Mouse (Mus musculus): ENCODE results near the gene Pdss1. TPM values are rescaled to one million over a fixed set of nuclear protein-coding genes. Genes with fewer than 3 reads are reported as not detected.
A peak's percentile ranks its signal among the peaks of the same experiment; 100 is the strongest.
"Not testable (repeated sequence)": the region's sequence is repeated elsewhere in the genome, so short reads cannot be mapped to it uniquely, and the experiment has no call there.

The Pdss1 gene
- total RNA-seq (2014; rRNA removed; ENCODE audit: low replicate concordance) (22.4 and 28.9 TPM in 2 replicates), polyA plus RNA-seq (2015; fragmentation: Nextera tagmentation; extraction: Ambion mirVana) (32.7 and 33.0 TPM in 2 replicates)

DNA sequence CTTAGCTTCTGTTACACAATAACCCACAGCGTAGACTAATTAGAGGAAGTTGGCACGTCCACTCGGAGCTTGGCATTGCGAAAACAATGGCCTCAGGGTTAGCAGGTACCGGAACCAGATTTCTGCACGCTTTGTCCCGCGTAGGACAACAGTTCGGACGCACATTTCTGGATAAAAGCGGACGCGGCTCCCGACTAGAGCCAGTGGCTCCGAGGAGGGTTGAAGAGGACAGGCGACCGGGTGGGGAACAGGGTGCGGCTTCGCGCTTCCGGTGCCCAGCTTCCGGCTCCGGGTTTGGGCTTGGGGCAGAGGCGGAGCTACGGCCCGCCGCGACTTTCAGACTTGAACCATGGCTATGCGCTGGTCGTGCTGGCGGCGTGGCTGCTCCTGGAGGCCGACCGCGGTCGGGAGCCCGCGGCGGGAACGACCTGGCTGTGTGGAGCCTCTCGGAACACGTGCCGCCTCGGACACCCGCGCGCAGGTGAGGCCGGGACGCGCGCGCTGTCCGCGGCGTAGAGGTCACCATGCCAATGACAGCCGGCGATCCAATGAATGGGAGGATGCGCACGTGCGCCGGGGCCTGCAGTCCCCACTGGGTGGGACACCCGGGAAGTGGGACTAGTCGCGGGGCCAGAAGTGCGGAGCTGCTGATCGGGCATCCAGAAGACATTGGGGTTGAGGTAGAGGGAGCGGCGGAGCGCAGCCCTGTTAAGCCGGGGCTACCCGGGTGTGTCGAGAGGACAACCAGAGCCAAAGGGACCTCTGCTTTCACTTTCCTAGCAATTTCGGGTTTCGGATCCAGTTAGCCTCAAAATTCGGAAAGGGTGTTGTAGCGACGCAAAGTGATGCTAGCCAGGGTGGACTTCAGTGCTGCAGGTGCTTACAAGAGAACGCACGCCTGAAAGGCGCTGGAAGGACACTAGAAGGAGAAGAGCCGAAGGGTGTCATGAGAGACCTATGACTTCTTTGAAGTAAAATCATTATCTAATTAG, at the start of gene Pdss1:
TSS of gene Pdss1 (plus strand) at position 241 of the 992 bp plus-strand sequence.
- Histone ChIP-seq H3K4me2 (ENCODE audit: low read depth, low read length) (peak within 1 kb of the TSS; percentile 80), H3K4me3 (ENCODE audit: low read depth, low read length) (peak within 1 kb of the TSS; percentile 94), H3K9me3 (replicated peaks; ENCODE audit: control insufficient read depth, low read length) (no peaks in the 10 kb centered on the region), H3K27me3 (ENCODE audit: control insufficient read depth, insufficient read depth, low read length) (no peaks in the 10 kb centered on the region), H3K9ac (replicated peaks; ENCODE audit: low read depth, low read length) (peak within 1 kb of the TSS; percentile 83), H3K27ac (ENCODE audit: low read depth) (peak within 1 kb of the TSS; percentile 86), H3K4me1 (ENCODE audit: control insufficient read depth, insufficient read depth) (peaks cover 15% of the 10 kb centered on the region; the same call in 1 of the 2 replicates), H3K36me3 (replicated peaks; ENCODE audit: control insufficient read depth, insufficient read depth, low read length) (0 out of 2 replicates have a peak, but pooled peaks cover 8% of the 10 kb centered on the region)
- peak; percentile 95 for DNase-seq (ENCODE audit: low spot score)
- peak; percentile 99 for ATAC-seq (ENCODE audit: insufficient read depth, low read depth)
- TF ChIP-seq EP300 (IDR thresholded peaks at IDR 0.05; ENCODE audit: low read depth) (peak; percentile 83), CTCF (IDR thresholded peaks at IDR 0.05; ENCODE audit: low read depth) (no peak)
- WGBS = under 1% methylated on average over 81 of the region's 81 CpGs

DNA sequence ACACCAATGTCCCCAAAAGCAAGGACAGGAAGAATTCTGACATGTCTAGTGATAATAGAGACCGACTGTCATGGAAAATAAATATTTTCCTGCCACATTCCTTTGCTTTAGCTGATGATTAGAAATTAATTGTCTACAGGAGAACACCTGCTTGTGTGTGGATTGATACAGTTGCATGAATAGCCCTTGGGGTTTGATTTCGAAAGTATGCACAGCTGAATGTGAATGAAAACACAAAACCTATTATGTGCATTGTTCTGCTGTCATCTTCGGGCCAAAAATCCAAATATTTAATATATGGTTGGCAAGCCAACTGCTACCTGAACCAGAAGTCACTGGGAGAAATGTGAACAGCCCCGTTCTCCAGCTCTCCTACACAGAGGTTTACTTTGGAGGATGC, 43.4 kb upstream of the Pdss1 start:
- WGBS = 58% methylated on average over 4 of the region's 4 CpGs
- TF ChIP-seq EP300 (IDR thresholded peaks at IDR 0.05; ENCODE audit: low read depth) (no peak), CTCF (IDR thresholded peaks at IDR 0.05; ENCODE audit: low read depth) (no peak)
- no peak for ATAC-seq (ENCODE audit: insufficient read depth, low read depth)

DNA sequence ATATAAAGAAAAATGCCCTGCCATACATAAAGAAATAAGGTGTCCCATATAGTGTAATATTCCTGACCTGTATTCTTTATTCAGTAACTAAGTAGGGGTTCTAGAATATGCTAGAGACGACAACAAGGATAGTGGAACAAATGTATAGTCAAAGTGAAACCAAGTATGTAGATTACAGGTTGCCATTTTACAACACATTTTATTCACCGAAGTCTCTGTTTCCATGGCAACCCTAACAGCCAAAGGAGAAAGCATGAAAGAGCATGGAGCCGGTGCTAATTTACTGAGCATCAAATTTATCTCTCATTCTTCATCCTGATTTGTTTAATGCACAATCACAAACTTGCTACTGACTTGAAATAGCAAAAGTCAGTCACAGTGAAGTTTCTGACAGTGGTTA, 37.8 kb upstream of the Pdss1 start:
- no peak for ATAC-seq (ENCODE audit: insufficient read depth, low read depth)
- H3K27me3 ChIP-seq (ENCODE audit: control insufficient read depth, insufficient read depth, low read length) = no peaks in the 10 kb centered on the region
- H3K36me3 ChIP-seq (replicated peaks; ENCODE audit: control insufficient read depth, insufficient read depth, low read length) = no peaks in the 10 kb centered on the region
- 72% methylated on average over 3 of the region's 3 CpGs for WGBS
- TF ChIP-seq EP300 (IDR thresholded peaks at IDR 0.05; ENCODE audit: low read depth) = no peak
- no peak for TF ChIP-seq CTCF (IDR thresholded peaks at IDR 0.05; ENCODE audit: low read depth)
- DNase-seq (ENCODE audit: low spot score) = no peak
- H3K9me3 ChIP-seq (replicated peaks; ENCODE audit: control insufficient read depth, low read length) = no peaks in the 10 kb centered on the region
- H3K4me3 ChIP-seq (ENCODE audit: low read depth, low read length) = no peak overlapping the region
- H3K4me2 ChIP-seq (ENCODE audit: low read depth, low read length) = no peak overlapping the region
- H3K27ac ChIP-seq (ENCODE audit: low read depth) = no peak overlapping the region
- H3K4me1 ChIP-seq (ENCODE audit: control insufficient read depth, insufficient read depth) = no peaks in the 10 kb centered on the region
- no peak overlapping the region for H3K9ac ChIP-seq (replicated peaks; ENCODE audit: low read depth, low read length)

More for the DNA sequence above, 43.4 kb upstream of the Pdss1 start:
- Histone ChIP-seq H3K27ac (ENCODE audit: low read depth) (no peak overlapping the region), H3K4me3 (ENCODE audit: low read depth, low read length) (no peak overlapping the region), H3K36me3 (replicated peaks; ENCODE audit: control insufficient read depth, insufficient read depth, low read length) (no peaks in the 10 kb centered on the region), H3K4me2 (ENCODE audit: low read depth, low read length) (no peak overlapping the region), H3K9me3 (replicated peaks; ENCODE audit: control insufficient read depth, low read length) (no peaks in the 10 kb centered on the region), H3K9ac (replicated peaks; ENCODE audit: low read depth, low read length) (no peak overlapping the region), H3K27me3 (ENCODE audit: control insufficient read depth, insufficient read depth, low read length) (no peaks in the 10 kb centered on the region), H3K4me1 (ENCODE audit: control insufficient read depth, insufficient read depth) (no peaks in the 10 kb centered on the region)
- DNase-seq (ENCODE audit: low spot score) = no peak

DNA sequence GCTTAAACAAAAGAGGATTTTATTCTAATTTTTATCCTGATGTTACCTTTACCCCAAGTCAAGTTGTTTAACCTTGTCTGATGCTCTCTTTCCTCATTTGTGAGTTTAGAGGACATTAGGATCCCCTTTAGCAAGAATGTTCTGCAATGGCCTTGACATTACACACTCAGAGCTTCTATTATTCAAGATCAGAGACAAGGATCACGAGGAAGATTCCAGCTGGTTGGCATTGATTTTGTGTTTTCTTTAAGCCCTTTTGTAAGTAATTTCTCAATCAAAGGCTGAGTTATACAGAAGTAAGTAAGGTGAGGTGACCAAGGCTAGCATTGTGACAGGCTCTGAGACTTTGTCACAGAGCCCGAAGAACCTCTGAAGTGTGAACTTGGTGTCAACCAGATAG, 33.1 kb upstream of the Pdss1 start:
- ATAC-seq (ENCODE audit: insufficient read depth, low read depth) (no peak), DNase-seq (ENCODE audit: low spot score) (no peak)
- no peak overlapping the region for H3K4me3 ChIP-seq (ENCODE audit: low read depth, low read length)
- WGBS = 72% methylated on average over 2 of the region's 2 CpGs
- H3K4me2 ChIP-seq (ENCODE audit: low read depth, low read length) = no peak overlapping the region
- H3K9me3 ChIP-seq (replicated peaks; ENCODE audit: control insufficient read depth, low read length) = no peaks in the 10 kb centered on the region
- H3K27me3 ChIP-seq (ENCODE audit: control insufficient read depth, insufficient read depth, low read length) = no peaks in the 10 kb centered on the region
- no peaks in the 10 kb centered on the region for H3K4me1 ChIP-seq (ENCODE audit: control insufficient read depth, insufficient read depth)
- no peak overlapping the region for H3K27ac ChIP-seq (ENCODE audit: low read depth)
- TF ChIP-seq CTCF (IDR thresholded peaks at IDR 0.05; ENCODE audit: low read depth) = no peak
- TF ChIP-seq EP300 (IDR thresholded peaks at IDR 0.05; ENCODE audit: low read depth) = no peak
- no peak overlapping the region for H3K9ac ChIP-seq (replicated peaks; ENCODE audit: low read depth, low read length)
- H3K36me3 ChIP-seq (replicated peaks; ENCODE audit: control insufficient read depth, insufficient read depth, low read length) = no peaks in the 10 kb centered on the region

DNA sequence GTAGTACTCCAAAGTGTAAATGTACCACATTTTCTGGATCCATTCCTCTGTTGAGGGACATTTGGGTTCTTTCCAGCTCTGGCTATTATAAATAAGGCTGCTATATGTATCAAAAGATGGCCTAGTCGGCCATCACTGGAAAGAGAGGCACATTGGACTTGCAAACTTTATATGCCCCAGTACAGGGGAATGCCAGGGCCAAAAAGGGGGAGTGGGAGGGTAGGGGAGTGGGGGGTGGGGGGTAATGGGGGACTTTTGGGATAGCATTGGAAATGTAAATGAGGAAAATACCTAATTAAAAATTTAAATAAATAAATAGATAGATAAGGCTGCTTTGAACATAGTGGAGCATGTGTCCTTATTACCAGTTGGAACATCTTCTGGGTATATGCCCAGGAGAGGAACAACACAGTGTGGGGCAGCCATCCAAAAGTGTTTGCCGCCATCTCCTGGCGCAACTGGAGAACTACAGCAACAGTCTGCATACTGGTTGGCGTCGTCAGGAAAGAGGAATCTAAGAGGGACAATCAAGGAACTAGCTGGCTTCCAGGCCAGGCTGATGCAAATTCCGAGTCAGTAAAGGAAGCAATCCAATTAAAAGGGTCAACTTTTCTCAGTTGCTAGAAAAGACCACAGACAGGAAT, 30.8 kb upstream of the Pdss1 start:
- not testable (repeated sequence) for H3K4me2 ChIP-seq (ENCODE audit: low read depth, low read length); H3K9me3 ChIP-seq (replicated peaks; ENCODE audit: control insufficient read depth, low read length); H3K4me3 ChIP-seq (ENCODE audit: low read depth, low read length); H3K4me1 ChIP-seq (ENCODE audit: control insufficient read depth, insufficient read depth); H3K9ac ChIP-seq (replicated peaks; ENCODE audit: low read depth, low read length); H3K36me3 ChIP-seq (replicated peaks; ENCODE audit: control insufficient read depth, insufficient read depth, low read length); H3K27ac ChIP-seq (ENCODE audit: low read depth); H3K27me3 ChIP-seq (ENCODE audit: control insufficient read depth, insufficient read depth, low read length)
- WGBS = 2% methylated on average over 6 of the region's 6 CpGs
- peak; percentile 58 for DNase-seq (ENCODE audit: low spot score)
- peak; percentile 86 for TF ChIP-seq CTCF (IDR thresholded peaks at IDR 0.05; ENCODE audit: low read depth)
- peak; percentile 41; the same call in 1 of the 2 replicates for ATAC-seq (ENCODE audit: insufficient read depth, low read depth)

Data from heart, postnatal 0 days (tissue).